Mouse (Mus musculus) small intestine, adult 2 months (tissue): ENCODE data around the gene Isoc2b.

Experiments used
- CTCF ChIP-seq: fragments of 200-500 bp; IDR thresholded peaks from 2 replicates; pipeline ENCODE4 v1.5.1; 2012; ENCODE audit warnings: low read depth, mild to moderate bottlenecking, control low read depth, inconsistent platforms, low read length, moderate library complexity, mixed read lengths; ENCODE audit not compliant: insufficient replicate concordance, insufficient read length; ENCODE audit errors: extremely low read depth
- POLR2A ChIP-seq: fragments of 200-500 bp; IDR thresholded peaks from 2 replicates; pipeline ENCODE4 v1.6.1; 2012; ENCODE audit warnings: low read depth, mild to moderate bottlenecking, control low read depth, inconsistent platforms, low read length, moderate library complexity

- no peak for TF ChIP-seq POLR2A
- TF ChIP-seq CTCF: no peak
These were observed 47.4 kb upstream of the Isoc2b start for GRCm38 (mm10) chr7:4917494-4917893.
